In the genomic region with DNA sequence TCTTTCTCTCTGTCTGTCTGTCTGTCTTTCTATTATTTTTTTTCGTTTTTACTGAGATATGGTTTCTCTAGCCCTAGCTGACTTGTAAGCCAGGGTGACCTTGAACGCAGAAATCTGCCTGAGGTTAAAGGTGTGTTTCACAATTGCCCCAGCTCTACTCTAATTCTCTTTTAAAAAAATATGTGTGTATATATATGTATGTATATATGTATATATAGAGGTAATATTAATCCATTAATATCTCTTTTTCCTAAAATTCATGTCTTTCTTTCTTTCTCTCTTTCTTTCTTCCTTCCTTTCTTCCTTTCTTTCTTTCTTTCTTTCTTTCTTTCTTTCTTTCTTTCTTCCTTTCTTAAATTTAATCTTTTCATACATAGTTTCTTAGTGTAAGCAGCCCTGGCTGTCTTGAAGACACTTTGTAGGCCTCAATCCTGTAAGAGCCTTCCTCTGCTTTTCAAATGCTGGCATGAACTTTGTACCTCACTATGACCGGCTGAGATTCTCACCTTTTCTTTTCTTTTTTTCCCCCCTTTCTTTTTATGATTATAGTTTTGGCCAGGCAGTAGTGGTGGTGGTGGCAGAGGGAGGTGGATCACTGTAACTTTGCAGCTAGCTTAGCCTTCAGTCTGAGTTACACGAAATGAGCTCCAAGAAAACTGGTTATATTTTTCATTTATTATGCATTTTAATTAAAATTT, we compare ENCODE assay signal across 8 mouse cellular contexts.
DNase-seq lines count a peak whose midpoint lies in the region; ATAC-seq and TF ChIP-seq lines count a peak whose summit lies in the region.
"Not testable (repeated sequence)": the region's sequence is repeated elsewhere in the genome, so short reads cannot be mapped to it uniquely, and the experiment has no call there.

No protein-coding gene starts in this region.

- not testable (repeated sequence) for H3K9me3 ChIP-seq in forebrain, embryonic 15.5 days; hindbrain, embryonic 13.5 days; kidney, embryonic 16.5 days (ENCODE audit: low read length); liver, embryonic 14.5 days (ENCODE audit: control insufficient read depth, low read length); midbrain, embryonic 14.5 days (ENCODE audit: control insufficient read depth, low read length); stomach, embryonic 15.5 days

- not testable (repeated sequence) for H3K27me3 ChIP-seq in forebrain, embryonic 15.5 days; hindbrain, embryonic 13.5 days; kidney, embryonic 16.5 days (ENCODE audit: insufficient read depth, low read length); liver, embryonic 14.5 days (ENCODE audit: control insufficient read depth, insufficient read depth, low read length); midbrain, embryonic 14.5 days (ENCODE audit: control insufficient read depth, insufficient read depth, low read length); stomach, embryonic 15.5 days (replicated peaks)

- peak; percentile 28; the same call in 1 of the 2 replicates for ATAC-seq in common myeloid progenitor, adult 5-6 weeks (replicated peaks; ENCODE audit: low read depth, poor library complexity, severe bottlenecking)
- 0 out of 2 replicates have a peak, but pooled peaks have one; percentile 48 for ATAC-seq in forebrain, embryonic 15.5 days (replicated peaks)
- 0 out of 2 replicates have a peak, but pooled peaks have one; percentile 49 for ATAC-seq in hindbrain, embryonic 13.5 days (ENCODE audit: low FRiP score)
- ATAC-seq in kidney, embryonic 16.5 days (ENCODE audit: low FRiP score, low TSS enrichment) = peak; percentile 55
- ATAC-seq in liver, embryonic 14.5 days (ENCODE audit: insufficient read depth) = 0 out of 2 replicates have a peak, but pooled peaks have one; percentile 13
- peak; percentile 49; the same call in 1 of the 2 replicates for ATAC-seq in midbrain, embryonic 14.5 days (ENCODE audit: low FRiP score, low TSS enrichment)
- peak; percentile 55 for ATAC-seq in stomach, embryonic 15.5 days (ENCODE audit: insufficient read depth, low FRiP score, low read depth)

- not testable (repeated sequence) for H3K4me2 ChIP-seq in forebrain, embryonic 15.5 days (replicated peaks); hindbrain, embryonic 13.5 days; kidney, embryonic 16.5 days (replicated peaks; ENCODE audit: low read depth, low read length); liver, embryonic 14.5 days (ENCODE audit: low read depth); midbrain, embryonic 14.5 days (ENCODE audit: low read length); stomach, embryonic 15.5 days

- not testable (repeated sequence) for TF ChIP-seq EP300 in liver, embryonic 14.5 days (IDR thresholded peaks at IDR 0.05; ENCODE audit: low read depth)

- not testable (repeated sequence) for H3K4me1 ChIP-seq in forebrain, embryonic 15.5 days; hindbrain, embryonic 13.5 days (replicated peaks); kidney, embryonic 16.5 days (ENCODE audit: insufficient read depth, low read length); liver, embryonic 14.5 days (replicated peaks; ENCODE audit: control insufficient read depth in 2 of 2, insufficient read depth in 2 of 2, low read length in 1 of 2); midbrain, embryonic 14.5 days (ENCODE audit: control insufficient read depth, insufficient read depth, low read length); stomach, embryonic 15.5 days

- not testable (repeated sequence) for H3K4me3 ChIP-seq in forebrain, embryonic 15.5 days; hindbrain, embryonic 13.5 days; kidney, embryonic 16.5 days (ENCODE audit: low read length); liver, embryonic 14.5 days (ENCODE audit: insufficient read depth in 1 of 2, low read depth in 2 of 2, low read length in 2 of 2); midbrain, embryonic 14.5 days (replicated peaks; ENCODE audit: low read depth, low read length); stomach, embryonic 15.5 days (replicated peaks)

- H3K27ac ChIP-seq in forebrain, embryonic 15.5 days (replicated peaks); hindbrain, embryonic 13.5 days; kidney, embryonic 16.5 days (ENCODE audit: low read length); liver, embryonic 14.5 days; midbrain, embryonic 14.5 days (replicated peaks; ENCODE audit: low read depth, low read length); stomach, embryonic 15.5 days: not testable (repeated sequence)

- DNase-seq in MEL-GATA-1-ER (ENCODE audit: extremely low read depth, low read depth) = peak; percentile 37
- DNase-seq in liver, embryonic 14.5 days (ENCODE audit: low read depth in 3 of 3, low spot score in 3 of 3); midbrain, embryonic 14.5 days: not testable (repeated sequence)

- H3K9ac ChIP-seq in forebrain, embryonic 15.5 days (replicated peaks); hindbrain, embryonic 13.5 days; kidney, embryonic 16.5 days (replicated peaks; ENCODE audit: low read length); liver, embryonic 14.5 days (replicated peaks); midbrain, embryonic 14.5 days (replicated peaks; ENCODE audit: low read length); stomach, embryonic 15.5 days: not testable (repeated sequence)

- 37% methylated on average over 3 of the region's 4 CpGs for WGBS in forebrain, embryonic 15.5 days
- WGBS in hindbrain, embryonic 13.5 days = 59% methylated on average over 3 of the region's 4 CpGs
- 47% methylated on average over 2 of the region's 4 CpGs for WGBS in kidney, embryonic 16.5 days
- 22% methylated on average over 1 of the region's 4 CpGs for WGBS in liver, embryonic 14.5 days (ENCODE audit: insufficient replicate concordance)
- WGBS in midbrain, embryonic 14.5 days = 46% methylated on average over 2 of the region's 4 CpGs
- 46% methylated on average over 3 of the region's 4 CpGs for WGBS in stomach, embryonic 15.5 days

- not testable (repeated sequence) for H3K36me3 ChIP-seq in forebrain, embryonic 15.5 days; hindbrain, embryonic 13.5 days; kidney, embryonic 16.5 days (ENCODE audit: insufficient read depth, low read length); liver, embryonic 14.5 days (replicated peaks; ENCODE audit: control insufficient read depth, insufficient read depth, low read depth); midbrain, embryonic 14.5 days (ENCODE audit: control insufficient read depth, insufficient read depth, low read length); stomach, embryonic 15.5 days

- not testable (repeated sequence) for TF ChIP-seq CTCF in liver, embryonic 14.5 days (IDR thresholded peaks at IDR 0.05; ENCODE audit: low read depth)
